Mouse (Mus musculus) kidney, adult 2 months (tissue): ENCODE measurements at regions not wholly inside any gene's neighbourhood (a gene's known extent, or its start where the extent isn't known, plus 50 kb on each side); places are given as distances from the start of the nearest gene placed in this dataset.

Experiments
- DNase-seq: peaks from one replicate; pipeline ENCODE4 v3.0.0; 2021
- H3K27ac ChIP-seq: fragments of 200-500 bp; 2 replicates; pipeline ENCODE4 v1.5.1; 2012; ENCODE audit warnings: low read depth, low read length, control low read depth, inconsistent platforms; ENCODE audit not compliant: insufficient read depth
- H3K27me3 ChIP-seq: fragments of 200-500 bp; replicated peaks from 2 replicates; pipeline ENCODE4 v1.6.1; 2012; ENCODE audit warnings: mild to moderate bottlenecking, moderate library complexity, low read length, inconsistent platforms; ENCODE audit not compliant: control insufficient read depth, insufficient read depth
- H3K36me3 ChIP-seq: fragments of 200-500 bp; 2 replicates; pipeline ENCODE4 v1.6.1; 2012; ENCODE audit warnings: mild to moderate bottlenecking, moderate library complexity, low read length, inconsistent platforms; ENCODE audit not compliant: control insufficient read depth, insufficient read depth
- H3K4me1 ChIP-seq: fragments of 200-500 bp; 2 replicates; pipeline ENCODE4 v1.6.1; 2011; ENCODE audit warnings: low read length; ENCODE audit not compliant: control insufficient read depth, insufficient read depth
- H3K4me3 ChIP-seq: fragments of 200-500 bp; 2 replicates; pipeline ENCODE4 v1.5.1; 2011; ENCODE audit warnings: mild to moderate bottlenecking, low read depth, low read length, control low read depth; ENCODE audit not compliant: insufficient read depth
- CTCF ChIP-seq: fragments of 200-500 bp; conservative IDR thresholded peaks from 2 replicates; pipeline ENCODE4 v1.5.1; 2011; ENCODE audit warnings: low read depth, mild to moderate bottlenecking, control low read depth, low read length, moderate library complexity, mixed read lengths; ENCODE audit not compliant: insufficient read depth, insufficient read length
- POLR2A ChIP-seq: fragments of 200-500 bp; IDR thresholded peaks from one replicate; pipeline ENCODE4 v1.6.1; 2011; ENCODE audit warnings: low read depth, low read length, control low read depth
- WGBS: fragments of 180-500 bp; shearing (Covaris S2); methylation state at CpG from one replicate; pipeline ENCODE4 v1.1.7; 2018; 5-methylcytosine and 5-hydroxymethylcytosine counted together

DNA sequence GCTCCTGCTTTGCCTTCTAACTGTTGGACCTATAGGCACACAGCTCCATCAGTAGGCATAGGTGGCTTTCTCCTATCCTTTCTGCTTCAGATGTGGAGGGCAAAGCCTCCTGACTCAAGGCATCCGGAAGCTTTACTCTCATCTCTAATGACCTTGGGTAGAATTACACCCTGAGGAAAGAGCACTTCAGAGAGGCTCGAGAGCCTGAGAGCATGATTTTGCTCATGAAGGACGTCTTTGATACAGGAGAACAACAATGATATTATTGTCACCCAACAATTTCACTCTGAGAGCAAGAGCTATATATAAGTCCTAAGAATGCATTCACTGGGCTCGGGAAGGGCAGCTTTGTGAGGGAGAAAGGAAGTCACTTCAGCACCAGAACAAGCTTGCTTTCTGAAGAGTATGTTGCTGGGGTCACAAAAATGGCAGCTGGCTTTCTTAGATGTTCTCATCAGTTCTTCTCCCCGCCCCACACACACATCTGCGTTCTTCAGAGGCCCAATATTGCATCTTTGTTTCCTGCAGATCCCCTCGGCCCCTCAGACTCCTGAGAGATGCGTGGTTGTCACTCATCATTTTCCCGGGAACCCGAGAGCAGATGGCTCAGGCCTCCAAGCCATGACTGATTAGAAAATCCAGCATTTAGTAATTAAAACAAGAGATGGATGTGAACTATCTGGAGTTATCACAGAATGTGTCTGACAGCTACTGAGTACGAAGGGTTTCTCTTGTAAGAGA lies 110.7 kb upstream of the Tgfbr2 start:
- H3K4me3 ChIP-seq = no peak overlapping the region
- H3K36me3 ChIP-seq = no peaks in the 10 kb centered on the region
- no peaks in the 10 kb centered on the region for H3K27me3 ChIP-seq
- TF ChIP-seq POLR2A (no peak), CTCF (no peak)
- no peak for DNase-seq
- peaks cover 6% of the 10 kb centered on the region; the same call in 1 of the 2 replicates for H3K4me1 ChIP-seq
- H3K27ac ChIP-seq = no peak overlapping the region
- 82% methylated on average over 11 of the region's 11 CpGs for WGBS

DNA sequence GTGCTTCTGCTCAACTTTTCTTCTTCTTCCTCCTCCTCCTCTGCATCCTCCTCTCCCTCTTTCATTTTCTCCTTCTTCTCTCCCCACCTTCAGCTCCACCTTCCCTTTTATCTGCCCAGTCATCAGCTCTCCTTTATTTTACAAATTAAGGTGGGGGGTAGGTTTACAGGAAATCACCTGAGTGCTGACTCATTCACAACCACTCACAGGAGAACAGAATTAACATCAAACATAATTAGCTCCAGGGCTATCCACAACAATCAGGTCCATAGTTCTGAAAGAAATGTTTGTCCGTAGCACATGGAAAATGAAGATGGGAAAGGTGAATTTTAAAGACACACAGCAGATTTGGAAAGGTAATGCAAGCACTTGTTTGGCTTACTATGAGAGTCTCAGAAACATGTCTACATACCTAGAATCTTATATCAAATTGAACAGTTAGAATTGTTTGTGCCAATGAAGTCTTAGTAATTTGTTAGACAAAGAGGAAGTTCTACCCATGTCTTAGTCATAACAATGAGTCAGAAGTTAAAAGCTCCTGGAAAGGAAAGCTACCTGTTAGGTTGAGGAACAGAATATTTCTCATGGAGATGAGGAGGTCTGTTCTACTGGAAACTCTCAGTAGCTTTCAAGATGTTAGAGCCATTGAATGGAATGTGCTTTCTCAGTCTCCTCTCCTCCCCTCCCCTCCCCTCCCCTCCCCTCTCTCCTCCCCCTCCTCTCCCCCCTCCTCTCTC lies 108.8 kb upstream of the Tgfbr2 start:
- Histone ChIP-seq H3K4me3 (no peak overlapping the region), H3K27ac (no peak overlapping the region), H3K36me3 (no peaks in the 10 kb centered on the region), H3K27me3 (no peaks in the 10 kb centered on the region), H3K4me1 (peaks cover 9% of the 10 kb centered on the region; the same call in 1 of the 2 replicates)
- 93% methylated on average over 1 of the region's 1 CpGs for WGBS
- DNase-seq = no peak
- TF ChIP-seq POLR2A (no peak), CTCF (no peak)

DNA sequence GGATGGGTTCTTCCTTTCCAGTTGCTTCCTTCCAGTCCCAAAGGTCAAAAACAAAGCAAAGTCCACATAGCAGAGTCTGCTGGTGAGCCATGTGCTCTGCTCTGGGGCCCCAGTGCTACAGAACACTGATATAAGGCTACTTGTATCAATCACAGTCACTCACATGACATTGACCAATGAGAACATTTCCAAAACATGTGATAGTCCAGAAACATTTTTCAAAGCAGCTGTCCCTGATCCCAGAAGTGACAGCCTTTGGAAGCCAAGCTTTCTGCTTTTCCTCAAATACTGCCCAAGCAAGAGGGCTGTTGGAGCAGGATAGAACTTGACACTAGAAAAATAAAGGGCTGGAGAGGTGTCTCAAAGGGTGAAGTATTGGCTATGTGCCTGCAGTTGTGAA lies 106.5 kb upstream of the Tgfbr2 start:
- H3K27ac ChIP-seq = peak overlapping the region; percentile 35; the same call in 1 of the 2 replicates
- TF ChIP-seq CTCF (no peak), POLR2A (no peak)

DNA sequence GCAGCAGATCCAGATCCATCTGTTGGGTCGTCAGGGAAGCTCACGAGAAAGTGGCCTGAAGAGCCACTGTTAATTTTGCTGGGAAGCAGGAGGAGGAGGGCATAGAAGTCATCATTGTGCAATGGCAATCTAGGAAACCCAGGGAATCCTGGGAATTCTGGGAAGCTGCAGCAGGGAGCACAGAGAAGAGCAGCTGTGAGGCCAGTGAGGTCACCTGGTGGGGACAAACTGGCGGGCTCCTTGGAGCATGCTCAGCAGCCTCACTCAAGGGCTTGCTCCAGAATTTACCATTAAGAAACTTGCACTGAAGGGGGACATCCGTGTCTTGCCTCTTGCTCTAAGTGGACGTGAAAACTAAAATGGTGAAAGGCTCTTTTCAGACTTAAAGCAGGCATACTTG lies 105.0 kb upstream of the Tgfbr2 start:
- H3K27ac ChIP-seq = no peak overlapping the region
- no peaks in the 10 kb centered on the region for H3K27me3 ChIP-seq
- no peaks in the 10 kb centered on the region for H3K36me3 ChIP-seq
- DNase-seq = peak; percentile 30
- WGBS = 86% methylated on average over 5 of the region's 5 CpGs
- TF ChIP-seq CTCF (no peak), POLR2A (no peak)
- no peak overlapping the region for H3K4me3 ChIP-seq
- H3K4me1 ChIP-seq = peaks cover 9% of the 10 kb centered on the region; the same call in 1 of the 2 replicates

More for the DNA sequence above, 106.5 kb upstream of the Tgfbr2 start:
- H3K4me3 ChIP-seq = no peak overlapping the region
- DNase-seq = peak; percentile 85
- no peaks in the 10 kb centered on the region for H3K27me3 ChIP-seq
- H3K4me1 ChIP-seq = peaks cover 9% of the 10 kb centered on the region; the same call in 1 of the 2 replicates
- no peaks in the 10 kb centered on the region for H3K36me3 ChIP-seq

DNA sequence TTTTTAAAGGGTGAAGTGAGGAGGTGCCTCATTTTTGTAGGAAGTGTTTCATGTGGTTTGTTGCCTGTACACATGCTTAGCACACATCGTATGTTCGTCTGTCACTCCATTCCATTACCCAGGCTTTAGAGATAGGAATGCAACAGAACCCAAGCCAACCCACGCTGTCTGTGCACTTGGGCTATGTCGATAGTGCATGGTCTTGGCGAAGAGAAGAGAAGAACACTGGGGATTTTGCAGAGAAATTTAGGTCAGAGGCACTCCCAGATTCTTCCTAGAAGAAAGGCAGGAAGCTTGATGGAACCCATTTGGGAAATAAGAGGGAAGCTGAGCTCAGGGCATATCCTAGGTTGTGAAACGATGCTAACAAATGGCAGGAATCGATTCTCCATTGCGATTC lies 103.7 kb upstream of the Tgfbr2 start:
- TF ChIP-seq POLR2A (no peak), CTCF (no peak)
- no peaks in the 10 kb centered on the region for H3K36me3 ChIP-seq
- 86% methylated on average over 8 of the region's 8 CpGs for WGBS

DNA sequence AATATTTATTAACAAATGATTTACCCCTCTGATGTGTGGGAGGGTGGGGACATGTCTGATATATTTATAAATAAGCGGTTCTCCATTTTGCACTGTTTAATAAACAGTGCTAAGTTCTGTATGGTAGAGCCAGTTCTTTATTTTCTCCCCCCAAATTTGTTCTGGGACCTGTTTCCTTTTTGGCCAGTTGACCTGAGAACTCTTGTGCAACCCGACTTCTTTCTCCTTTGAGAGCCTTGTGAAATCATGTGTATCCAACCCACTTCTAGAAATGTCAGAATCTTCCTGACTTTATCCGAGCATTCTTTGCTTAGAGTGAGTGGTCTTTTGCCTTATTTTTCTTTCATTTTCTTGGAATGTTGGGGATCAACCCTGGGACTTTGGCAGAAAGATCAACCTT lies 102.6 kb upstream of the Tgfbr2 start:
- Histone ChIP-seq H3K27ac (no peak overlapping the region), H3K36me3 (no peaks in the 10 kb centered on the region), H3K4me1 (peaks cover 9% of the 10 kb centered on the region; the same call in 1 of the 2 replicates), H3K4me3 (no peak overlapping the region), H3K27me3 (no peaks in the 10 kb centered on the region)
- DNase-seq = peak; percentile 20
- TF ChIP-seq CTCF (no peak), POLR2A (no peak)
- WGBS = 59% methylated on average over 3 of the region's 3 CpGs

More for the DNA sequence above, 103.7 kb upstream of the Tgfbr2 start:
- Histone ChIP-seq H3K4me3 (no peak overlapping the region), H3K27me3 (no peaks in the 10 kb centered on the region), H3K27ac (no peak overlapping the region), H3K4me1 (peaks cover 9% of the 10 kb centered on the region; the same call in 1 of the 2 replicates)
- DNase-seq = no peak

DNA sequence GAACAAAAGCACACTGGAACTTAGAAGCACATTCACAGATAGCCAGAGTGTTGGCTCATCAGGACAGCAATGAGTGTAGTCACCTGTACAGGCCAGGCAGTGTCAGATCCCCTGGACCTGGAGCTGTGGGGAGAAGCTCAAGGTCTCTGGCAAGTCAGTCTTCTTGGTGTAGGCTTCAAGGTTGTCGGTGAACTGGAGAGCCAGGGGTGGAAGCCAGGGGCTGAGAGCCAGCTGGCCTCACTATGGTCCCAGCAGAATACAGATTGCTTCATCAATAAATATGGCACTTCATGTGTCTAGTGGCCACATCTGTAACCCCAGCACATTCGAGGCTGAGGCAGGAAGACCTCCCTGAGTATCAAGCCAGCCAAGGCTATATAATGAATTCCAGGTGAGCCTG lies 101.0 kb upstream of the Tgfbr2 start:
- Histone ChIP-seq H3K4me3 (no peak overlapping the region), H3K27ac (no peak overlapping the region), H3K4me1 (0 out of 2 replicates have a peak, but pooled peaks cover 3% of the 10 kb centered on the region), H3K27me3 (no peaks in the 10 kb centered on the region), H3K36me3 (no peaks in the 10 kb centered on the region)
- 87% methylated on average over 2 of the region's 2 CpGs for WGBS
- no peak for DNase-seq
- no peak for TF ChIP-seq CTCF
- TF ChIP-seq POLR2A = no peak
